Mouse (Mus musculus) cerebellum, adult 2 months (tissue): ENCODE results near the gene Lcorl.

Experiments
- CTCF ChIP-seq: fragments of 200-500 bp; IDR thresholded peaks from 2 replicates; pipeline ENCODE4 v1.5.1; 2011; ENCODE audit warnings: low read depth, mild to moderate bottlenecking, control low read depth, low read length, moderate library complexity, borderline replicate concordance; ENCODE audit not compliant: insufficient read depth
- POLR2A ChIP-seq: fragments of 200-500 bp; IDR thresholded peaks from 2 replicates; pipeline ENCODE4 v1.6.1; 2011; ENCODE audit warnings: low read length, control low read depth, borderline replicate concordance; ENCODE audit not compliant: insufficient read depth

DNA sequence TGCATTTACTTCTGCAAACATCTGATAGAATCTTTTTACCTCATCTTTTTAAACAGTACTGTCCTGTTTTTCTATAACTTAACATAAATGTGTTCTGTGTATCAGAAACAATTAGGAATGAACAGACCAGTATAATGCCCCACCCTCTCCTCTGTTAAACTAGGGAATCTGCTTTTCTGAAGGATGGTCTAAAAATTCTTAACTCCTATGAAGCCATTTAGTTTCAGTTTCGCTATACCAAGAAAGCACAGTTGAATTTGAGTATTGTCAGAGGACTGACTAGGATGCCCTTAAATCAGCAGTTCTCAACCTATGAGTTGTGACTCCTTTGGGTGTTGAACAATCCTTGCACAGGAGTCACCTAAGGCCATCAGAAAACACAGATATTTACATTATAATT lies 182.4 kb downstream of the Lcorl start:
- TF ChIP-seq CTCF, result no peak
- no peak for TF ChIP-seq POLR2A
